Mouse (Mus musculus) neural tube, embryonic 12.5 days (tissue): ENCODE data around the gene Gpatch2. TPM values are rescaled to one million over a fixed set of nuclear protein-coding genes. Genes with fewer than 3 reads are reported as not detected.

Experiments
- ATAC-seq: fragments of 200-750 bp; cut with Nextera tagmentation; 2 replicates; pipeline ENCODE4 v1.8.0; 2017; ENCODE audit warnings: low read depth, mild to moderate bottlenecking, moderate TSS enrichment, moderate library complexity; ENCODE audit not compliant: low FRiP score
- H3K27ac ChIP-seq: fragments of 300-500 bp; sonication (generic); 2 replicates; pipeline ENCODE4 v1.5.1; 2016
- H3K27me3 ChIP-seq: fragments of 300-500 bp; sonication (generic); replicated peaks from 2 replicates; pipeline ENCODE4 v1.6.1; 2016; ENCODE audit warnings: mild to moderate bottlenecking
- H3K36me3 ChIP-seq: fragments of 300-500 bp; sonication (generic); 2 replicates; pipeline ENCODE4 v1.6.1; 2016; ENCODE audit warnings: mild to moderate bottlenecking
- H3K4me1 ChIP-seq: fragments of 300-500 bp; sonication (generic); 2 replicates; pipeline ENCODE4 v1.6.1; 2016
- H3K4me2 ChIP-seq: fragments of 300-500 bp; sonication (generic); replicated peaks from 2 replicates; pipeline ENCODE4 v1.6.1; 2016; ENCODE audit warnings: mild to moderate bottlenecking
- H3K4me3 ChIP-seq: fragments of 300-500 bp; sonication (generic); 2 replicates; pipeline ENCODE4 v1.5.1; 2016
- H3K9ac ChIP-seq: fragments of 300-500 bp; sonication (generic); 2 replicates; pipeline ENCODE4 v1.6.1; 2016; ENCODE audit warnings: mild to moderate bottlenecking
- H3K9me3 ChIP-seq: fragments of 300-500 bp; sonication (generic); 2 replicates; pipeline ENCODE4 v1.6.1; 2016; ENCODE audit warnings: mild to moderate bottlenecking
- WGBS: fragments of 180-500 bp; shearing (Covaris S2); methylation state at CpG from one replicate; pipeline ENCODE4 v1.1.7; 2016; 5-methylcytosine and 5-hydroxymethylcytosine counted together
- polyA plus RNA-seq: library from polyadenylated mRNA; unstranded; fragments of >200 nt; fragmentation: Nextera tagmentation; extraction: Ambion mirVana; gene quantifications from 2 replicates; pipeline ENCODE4 v1.2.1, GENCODE M21; 2016

Gpatch2 gene
- polyA plus RNA-seq, 1 experiment from 2014 or later: 25.8 TPM

- WGBS: 63% methylated on average over 4 of the region's 4 CpGs
- Histone ChIP-seq H3K4me2 (no peak overlapping the region), H3K36me3 (no peaks in the 10 kb centered on the region), H3K27me3 (no peaks in the 10 kb centered on the region), H3K9ac (no peak overlapping the region), H3K4me1 (peaks cover 18% of the 10 kb centered on the region), H3K9me3 (no peaks in the 10 kb centered on the region), H3K4me3 (no peak overlapping the region), H3K27ac (no peak overlapping the region)
- ATAC-seq: no peak
Observed at GRCm38 (mm10) chr1:187267601-187268000, 52.3 kb downstream of the Gpatch2 start.

- H3K27me3 ChIP-seq: no peaks in the 10 kb centered on the region
- no peak overlapping the region for H3K4me3 ChIP-seq
- no peaks in the 10 kb centered on the region for H3K9me3 ChIP-seq
- no peak overlapping the region for H3K4me2 ChIP-seq
- no peak overlapping the region for H3K27ac ChIP-seq
- H3K9ac ChIP-seq: no peak overlapping the region
- H3K4me1 ChIP-seq: peaks cover 12% of the 10 kb centered on the region; the same call in 1 of the 2 replicates
- no peaks in the 10 kb centered on the region for H3K36me3 ChIP-seq
- no peak for ATAC-seq
- WGBS: 76% methylated on average over 10 of the region's 10 CpGs
Observed at GRCm38 (mm10) chr1:187270318-187271247, 55.3 kb downstream of the Gpatch2 start.

- Histone ChIP-seq H3K9me3 (no peaks in the 10 kb centered on the region), H3K4me1 (peaks cover 24% of the 10 kb centered on the region), H3K4me2 (no peak overlapping the region), H3K4me3 (no peak overlapping the region), H3K36me3 (no peaks in the 10 kb centered on the region), H3K27ac (0 out of 2 replicates have a peak overlapping the region, but pooled peaks have one; percentile 50), H3K27me3 (no peaks in the 10 kb centered on the region), H3K9ac (no peak overlapping the region)
- WGBS: 41% methylated on average over 9 of the region's 9 CpGs
- ATAC-seq: no peak
Observed at GRCm38 (mm10) chr1:187277324-187277723, 62.0 kb downstream of the Gpatch2 start.

- Histone ChIP-seq H3K27ac (no peak overlapping the region), H3K9ac (no peak overlapping the region), H3K27me3 (no peaks in the 10 kb centered on the region), H3K4me3 (no peak overlapping the region), H3K4me2 (no peak overlapping the region), H3K4me1 (peaks cover 24% of the 10 kb centered on the region), H3K9me3 (no peaks in the 10 kb centered on the region), H3K36me3 (no peaks in the 10 kb centered on the region)
- WGBS: 30% methylated on average over 5 of the region's 5 CpGs
- ATAC-seq: no peak
Observed at GRCm38 (mm10) chr1:187278472-187278871, 63.2 kb downstream of the Gpatch2 start.

GRCm38 (mm10) chr1:187279776-187280175, 64.5 kb downstream of the Gpatch2 start:
- 69% methylated on average over 4 of the region's 4 CpGs for WGBS
- no peak overlapping the region for H3K27ac ChIP-seq
- H3K9me3 ChIP-seq: no peaks in the 10 kb centered on the region
- H3K4me3 ChIP-seq: no peak overlapping the region
- no peaks in the 10 kb centered on the region for H3K36me3 ChIP-seq
- no peak overlapping the region for H3K4me2 ChIP-seq
- H3K27me3 ChIP-seq: no peaks in the 10 kb centered on the region
- H3K9ac ChIP-seq: no peak overlapping the region
- ATAC-seq: no peak
- H3K4me1 ChIP-seq: peaks cover 24% of the 10 kb centered on the region

- no peak for ATAC-seq
- H3K4me2 ChIP-seq: no peak overlapping the region
- H3K9ac ChIP-seq: no peak overlapping the region
- peaks cover 22% of the 10 kb centered on the region for H3K4me1 ChIP-seq
- H3K27me3 ChIP-seq: no peaks in the 10 kb centered on the region
- no peak overlapping the region for H3K27ac ChIP-seq
- H3K9me3 ChIP-seq: no peaks in the 10 kb centered on the region
- H3K4me3 ChIP-seq: no peak overlapping the region
- 65% methylated on average over 3 of the region's 3 CpGs for WGBS
- no peaks in the 10 kb centered on the region for H3K36me3 ChIP-seq
Observed at GRCm38 (mm10) chr1:187282321-187282720, 67.0 kb downstream of the Gpatch2 start.

GRCm38 (mm10) chr1:187282804-187283203, 67.5 kb downstream of the Gpatch2 start:
- Histone ChIP-seq H3K27ac (no peak overlapping the region), H3K27me3 (no peaks in the 10 kb centered on the region), H3K36me3 (no peaks in the 10 kb centered on the region), H3K9ac (no peak overlapping the region), H3K4me1 (peaks cover 17% of the 10 kb centered on the region), H3K4me3 (no peak overlapping the region), H3K9me3 (no peaks in the 10 kb centered on the region), H3K4me2 (no peak overlapping the region)
- WGBS: 78% methylated on average over 6 of the region's 6 CpGs
- no peak for ATAC-seq

- no peak overlapping the region for H3K9ac ChIP-seq
- no peaks in the 10 kb centered on the region for H3K4me1 ChIP-seq
- H3K4me2 ChIP-seq: no peak overlapping the region
- no peak overlapping the region for H3K4me3 ChIP-seq
- no peak for ATAC-seq
- H3K36me3 ChIP-seq: no peaks in the 10 kb centered on the region
- no peaks in the 10 kb centered on the region for H3K9me3 ChIP-seq
- no peaks in the 10 kb centered on the region for H3K27me3 ChIP-seq
- H3K27ac ChIP-seq: no peak overlapping the region
- 80% methylated on average over 8 of the region's 8 CpGs for WGBS
Observed at GRCm38 (mm10) chr1:187285735-187286134, 70.4 kb downstream of the Gpatch2 start.

GRCm38 (mm10) chr1:187286411-187286810, 71.1 kb downstream of the Gpatch2 start:
- ATAC-seq: 0 out of 2 replicates have a peak, but pooled peaks have one; percentile 25
- Histone ChIP-seq H3K4me2 (no peak overlapping the region), H3K36me3 (no peaks in the 10 kb centered on the region), H3K27ac (no peak overlapping the region), H3K4me1 (no peaks in the 10 kb centered on the region), H3K4me3 (no peak overlapping the region), H3K9ac (no peak overlapping the region), H3K27me3 (no peaks in the 10 kb centered on the region), H3K9me3 (no peaks in the 10 kb centered on the region)
- WGBS: 88% methylated on average over 4 of the region's 4 CpGs

GRCm38 (mm10) chr1:187286924-187287323, 71.6 kb downstream of the Gpatch2 start:
- H3K4me3 ChIP-seq: no peak overlapping the region
- no peak overlapping the region for H3K27ac ChIP-seq
- no peak; the same call in 1 of the 2 replicates for ATAC-seq
- no peak overlapping the region for H3K9ac ChIP-seq
- no peaks in the 10 kb centered on the region for H3K4me1 ChIP-seq
- WGBS: 34% methylated on average over 3 of the region's 3 CpGs
- no peaks in the 10 kb centered on the region for H3K9me3 ChIP-seq
- no peaks in the 10 kb centered on the region for H3K27me3 ChIP-seq
- H3K36me3 ChIP-seq: no peaks in the 10 kb centered on the region
- no peak overlapping the region for H3K4me2 ChIP-seq

GRCm38 (mm10) chr1:187290186-187290585, 74.9 kb downstream of the Gpatch2 start:
- Histone ChIP-seq H3K4me1 (no peaks in the 10 kb centered on the region), H3K27me3 (no peaks in the 10 kb centered on the region), H3K4me3 (no peak overlapping the region), H3K9me3 (no peaks in the 10 kb centered on the region), H3K9ac (no peak overlapping the region), H3K4me2 (no peak overlapping the region), H3K36me3 (no peaks in the 10 kb centered on the region), H3K27ac (no peak overlapping the region)
- ATAC-seq: no peak
- WGBS: 94% methylated on average over 7 of the region's 7 CpGs

GRCm38 (mm10) chr1:187291480-187292394, 76.4 kb downstream of the Gpatch2 start:
- no peaks in the 10 kb centered on the region for H3K27me3 ChIP-seq
- WGBS: 59% methylated on average over 10 of the region's 10 CpGs
- H3K27ac ChIP-seq: no peak overlapping the region
- H3K4me1 ChIP-seq: no peaks in the 10 kb centered on the region
- no peak overlapping the region for H3K9ac ChIP-seq
- no peak for ATAC-seq
- H3K36me3 ChIP-seq: no peaks in the 10 kb centered on the region
- no peak overlapping the region for H3K4me2 ChIP-seq
- H3K4me3 ChIP-seq: no peak overlapping the region
- no peaks in the 10 kb centered on the region for H3K9me3 ChIP-seq
